Comparison of ENCODE assay signal across 29 mouse cellular contexts in genomic region chr17:47708972-47709371, GRCm38 (mm10). TPM values are rescaled to one million over a fixed set of nuclear protein-coding genes. Genes with fewer than 3 reads are reported as not detected.
DNase-seq lines count a peak whose midpoint lies in the region; ATAC-seq and TF ChIP-seq lines count a peak whose summit lies in the region.
"Had no signal": no experiment of that assay in that cellular context is flagged by ENCODE, and none has a peak within 500 bp of the region (broad histone marks: within the 10 kb centered on the region; RNA-seq: fewer than 3 reads in every experiment).

No protein-coding gene starts in this region.

- H3K4me2 ChIP-seq in stomach, embryonic 14.5 days (replicated peaks; ENCODE audit: low read depth, low read length), result no peak overlapping the region
- H3K4me2 ChIP-seq in stomach, postnatal 0 days (replicated peaks; ENCODE audit: low read depth), result no peak overlapping the region
- H3K4me2 ChIP-seq: embryonic facial prominence, embryonic 13.5 days; embryonic facial prominence, embryonic 15.5 days; forebrain, embryonic 12.5 days had no signal

- H3K27me3 ChIP-seq in E14TG2a.4 (ENCODE audit: insufficient read depth, low read length), result no peaks in the 10 kb centered on the region
- H3K27me3 ChIP-seq in ES-Bruce4 (ENCODE audit: control insufficient read depth, insufficient read depth, low read length, poor library complexity, severe bottlenecking), result no peaks in the 10 kb centered on the region
- H3K27me3 ChIP-seq in stomach, embryonic 14.5 days (ENCODE audit: control insufficient read depth, insufficient read depth, low read length), result no peaks in the 10 kb centered on the region
- H3K27me3 ChIP-seq in stomach, postnatal 0 days (ENCODE audit: control insufficient read depth, insufficient read depth, low read length), result no peaks in the 10 kb centered on the region
- peaks cover 43% of the 10 kb centered on the region for H3K27me3 ChIP-seq in heart, embryonic 10.5 days (ENCODE audit: insufficient read depth, poor library complexity, severe bottlenecking)
- no peaks in the 10 kb centered on the region for H3K27me3 ChIP-seq in cerebellum, adult 2 months (ENCODE audit: control insufficient read depth, insufficient read depth, low read length)
- H3K27me3 ChIP-seq: embryonic facial prominence, embryonic 13.5 days; embryonic facial prominence, embryonic 15.5 days; forebrain, embryonic 12.5 days; Patski had no signal

- H3K9ac ChIP-seq in ES-Bruce4 (ENCODE audit: low read depth, poor library complexity, severe bottlenecking), result no peak overlapping the region
- H3K9ac ChIP-seq in stomach, embryonic 14.5 days (replicated peaks; ENCODE audit: low read depth, low read length), result no peak overlapping the region
- no peak overlapping the region for H3K9ac ChIP-seq in stomach, postnatal 0 days (ENCODE audit: low read length)
- H3K9ac ChIP-seq: embryonic facial prominence, embryonic 13.5 days; embryonic facial prominence, embryonic 15.5 days; forebrain, embryonic 12.5 days had no signal

- WGBS in stomach, embryonic 14.5 days, result 57% methylated on average over 4 of the region's 4 CpGs
- 37% methylated on average over 4 of the region's 4 CpGs for WGBS in stomach, postnatal 0 days
- 61% methylated on average over 4 of the region's 4 CpGs for WGBS in heart, embryonic 10.5 days
- 78% methylated on average over 4 of the region's 4 CpGs for WGBS in cerebellum, adult 2 months

- H3K4me3 ChIP-seq in E14TG2a.4 (replicated peaks; ENCODE audit: low read length) (peak overlapping the region; percentile 67), ES-Bruce4 (ENCODE audit: low read depth, low read length) (no peak overlapping the region)
- H3K4me3 ChIP-seq in stomach, embryonic 14.5 days (ENCODE audit: low read depth, low read length), result no peak overlapping the region
- no peak overlapping the region for H3K4me3 ChIP-seq in stomach, postnatal 0 days (ENCODE audit: low read depth, low read length)
- H3K4me3 ChIP-seq in heart, embryonic 10.5 days, result no peak overlapping the region
- no peak overlapping the region for H3K4me3 ChIP-seq in cerebellum, adult 2 months (replicated peaks; ENCODE audit: insufficient read depth, low read depth, low read length)
- H3K4me3 ChIP-seq: embryonic facial prominence, embryonic 13.5 days; embryonic facial prominence, embryonic 15.5 days; erythroblast, embryonic 14.5 days; forebrain, embryonic 10.5 days; forebrain, embryonic 12.5 days had no signal

- ATAC-seq in stomach, embryonic 14.5 days (ENCODE audit: insufficient number of reproducible peaks, insufficient read depth, low FRiP score, low read depth), result 0 out of 2 replicates have a peak, but pooled peaks have one; percentile 43
- ATAC-seq in stomach, postnatal 0 days (ENCODE audit: low FRiP score, low TSS enrichment), result peak; percentile 48; the same call in 1 of the 2 replicates
- ATAC-seq: activated CD4-positive, CD25-positive, alpha-beta regulatory T cell, adult 4 months; forebrain, embryonic 14.5 days; forebrain, embryonic 16.5 days; Patski had no signal

- peaks cover 42% of the 10 kb centered on the region for H3K36me3 ChIP-seq in E14TG2a.4 (ENCODE audit: insufficient read depth, low read length)
- no peaks in the 10 kb centered on the region for H3K36me3 ChIP-seq in ES-Bruce4 (ENCODE audit: control insufficient read depth, insufficient read depth, low read length, poor library complexity, severe bottlenecking)
- H3K36me3 ChIP-seq in stomach, embryonic 14.5 days (ENCODE audit: control insufficient read depth, insufficient read depth, low read length), result no peaks in the 10 kb centered on the region
- H3K36me3 ChIP-seq in stomach, postnatal 0 days (ENCODE audit: control insufficient read depth, insufficient read depth, low read length), result no peaks in the 10 kb centered on the region
- no peaks in the 10 kb centered on the region for H3K36me3 ChIP-seq in heart, embryonic 10.5 days
- H3K36me3 ChIP-seq: embryonic facial prominence, embryonic 15.5 days; forebrain, embryonic 12.5 days; G1E had no signal

- peak; percentile 66 for DNase-seq in stomach, postnatal 0 days (ENCODE audit: low spot score)
- no peak for DNase-seq in heart, embryonic 10.5 days (ENCODE audit: low spot score)
- no peak for DNase-seq in cerebellum, adult 2 months
- DNase-seq in heart, postnatal 4 days, result no peak
- DNase-seq: adrenal gland, adult 8-10 months; adrenal gland, postnatal 14 days; adrenal gland, postnatal 36 days; cerebellum, adult 11-12 months; cerebellum, adult 8-10 months; cerebellum, adult 9-11 months; cerebellum, postnatal 14 days; cerebellum, postnatal 36 days; embryo, embryonic 11 days had no signal

- H3K9me3 ChIP-seq in E14TG2a.4 (ENCODE audit: low read length) (no peaks in the 10 kb centered on the region), ES-Bruce4 (replicated peaks; ENCODE audit: control insufficient read depth, insufficient read depth, low read length, poor library complexity, severe bottlenecking) (no peaks in the 10 kb centered on the region)
- no peaks in the 10 kb centered on the region for H3K9me3 ChIP-seq in stomach, embryonic 14.5 days (ENCODE audit: control insufficient read depth, low read depth, low read length)
- no peaks in the 10 kb centered on the region for H3K9me3 ChIP-seq in stomach, postnatal 0 days (ENCODE audit: control insufficient read depth, low read length)
- no peaks in the 10 kb centered on the region for H3K9me3 ChIP-seq in heart, embryonic 10.5 days
- H3K9me3 ChIP-seq: embryonic facial prominence, embryonic 13.5 days; embryonic facial prominence, embryonic 15.5 days; forebrain, embryonic 10.5 days; forebrain, embryonic 12.5 days; G1E had no signal

- no peak for TF ChIP-seq POLR2A in ES-Bruce4 (IDR thresholded peaks at IDR 0.05; ENCODE audit: insufficient read depth, low read length)
- TF ChIP-seq POLR2A in cerebellum, adult 2 months (IDR thresholded peaks at IDR 0.05; ENCODE audit: borderline replicate concordance, insufficient read depth, low read length), result no peak

- no peak overlapping the region for H3K27ac ChIP-seq in ES-Bruce4 (ENCODE audit: insufficient read depth, low read length)
- 0 out of 2 replicates have a peak overlapping the region, but pooled peaks have one; percentile 15 for H3K27ac ChIP-seq in stomach, embryonic 14.5 days (ENCODE audit: low read length)
- peak overlapping the region; percentile 45; the same call in 1 of the 2 replicates for H3K27ac ChIP-seq in stomach, postnatal 0 days (replicated peaks)
- H3K27ac ChIP-seq in heart, embryonic 10.5 days, result no peak overlapping the region
- H3K27ac ChIP-seq in cerebellum, adult 2 months (ENCODE audit: insufficient read depth, low read length), result no peak overlapping the region
- H3K27ac ChIP-seq: embryonic facial prominence, embryonic 13.5 days; embryonic facial prominence, embryonic 15.5 days; forebrain, embryonic 10.5 days; forebrain, embryonic 12.5 days had no signal

- TF ChIP-seq EP300 in ES-Bruce4 (IDR thresholded peaks at IDR 0.05; ENCODE audit: insufficient read depth, low read depth, low read length), result peak; percentile 72
- TF ChIP-seq EP300 in stomach, postnatal 0 days (optimal IDR thresholded peaks at IDR 0.05), result no peak

- no peak for TF ChIP-seq CTCF in E14TG2a.4 (conservative IDR thresholded peaks at IDR 0.05; ENCODE audit: low read length)
- TF ChIP-seq CTCF in ES-Bruce4 (IDR thresholded peaks at IDR 0.05; ENCODE audit: low read depth, low read length), result no peak
- no peak for TF ChIP-seq CTCF in stomach, postnatal 0 days (IDR thresholded peaks at IDR 0.05; ENCODE audit: low read depth)
- TF ChIP-seq CTCF in cerebellum, adult 2 months (IDR thresholded peaks at IDR 0.05; ENCODE audit: borderline replicate concordance, insufficient read depth, low read depth, low read length), result no peak

- H3K4me1 ChIP-seq in E14TG2a.4 (replicated peaks; ENCODE audit: low read depth, low read length) (peaks cover 91% of the 10 kb centered on the region), ES-Bruce4 (ENCODE audit: control insufficient read depth, insufficient read depth, low read length) (peaks cover 24% of the 10 kb centered on the region)
- H3K4me1 ChIP-seq in stomach, embryonic 14.5 days (ENCODE audit: control insufficient read depth, insufficient read depth, low read length), result peaks cover 8% of the 10 kb centered on the region; the same call in 1 of the 2 replicates
- H3K4me1 ChIP-seq in stomach, postnatal 0 days (replicated peaks; ENCODE audit: control insufficient read depth, insufficient read depth), result no peaks in the 10 kb centered on the region
- peaks cover 39% of the 10 kb centered on the region for H3K4me1 ChIP-seq in heart, embryonic 10.5 days
- H3K4me1 ChIP-seq in cerebellum, adult 2 months (ENCODE audit: control insufficient read depth, insufficient read depth, low read length), result no peaks in the 10 kb centered on the region
- H3K4me1 ChIP-seq: embryonic facial prominence, embryonic 13.5 days; embryonic facial prominence, embryonic 15.5 days; forebrain, embryonic 12.5 days had no signal

RNA-seq across cellular contexts. Expression of gene Prickle4, which starts 14.4 kb away (rescaled TPM):
- 2.0 and 2.2 TPM in 2 replicates for polyA plus RNA-seq in ES-Bruce4 (2011; ENCODE audit: insufficient read depth, insufficient read length, low read depth, missing spikeins)
- 2.0 and 2.1 TPM in 2 replicates for polyA plus RNA-seq in stomach, embryonic 14.5 days (2014; fragmentation: Nextera tagmentation; extraction: Ambion mirVana)
- polyA plus RNA-seq in stomach, postnatal 0 days (2015; fragmentation: Nextera tagmentation; extraction: Ambion mirVana), result 0.19 and 0.51 TPM in 2 replicates
- polyA plus RNA-seq in heart, embryonic 10.5 days (2016; fragmentation: Nextera tagmentation; extraction: Ambion mirVana), result 0.79 TPM in 1 of 2 replicates, not detected in the other
- polyA plus RNA-seq in cerebellum, adult 2 months (2012; rRNA removed), result 1.5 and 2.4 TPM in 2 replicates
- 1 to 10 TPM; 1.8 to 2.1 TPM for total RNA-seq in heart, postnatal 4 days (2021)
- total RNA-seq: G1E had no signal
- polyA plus RNA-seq: activated CD4-positive, CD25-positive, alpha-beta regulatory T cell, adult 4 months had no signal

RNA-seq across cellular contexts. Expression of gene Gm21981, which starts 14.7 kb away (rescaled TPM):
- polyA plus RNA-seq in ES-Bruce4 (2011; ENCODE audit: insufficient read depth, insufficient read length, low read depth, missing spikeins), result 0.24 and 1.0 TPM in 2 replicates
- polyA plus RNA-seq in stomach, embryonic 14.5 days (2014; fragmentation: Nextera tagmentation; extraction: Ambion mirVana), result 0.98 and 1.2 TPM in 2 replicates
- polyA plus RNA-seq in stomach, postnatal 0 days (2015; fragmentation: Nextera tagmentation; extraction: Ambion mirVana), result 0.16 TPM in 1 of 2 replicates, not detected in the other
- 0.14 and 0.16 TPM in 2 replicates for polyA plus RNA-seq in heart, embryonic 10.5 days (2016; fragmentation: Nextera tagmentation; extraction: Ambion mirVana)
- 6.6 and 7.0 TPM in 2 replicates for polyA plus RNA-seq in cerebellum, adult 2 months (2012; rRNA removed)
- 1 to 10 TPM in 1 of 2 experiments, under 1 TPM in 1; 0.98 to 1.1 TPM for total RNA-seq in heart, postnatal 4 days (2021)
- polyA plus RNA-seq: activated CD4-positive, CD25-positive, alpha-beta regulatory T cell, adult 4 months; erythroblast, embryonic 14.5 days had no signal

RNA-seq across cellular contexts. Expression of gene Pgc, which starts 17.7 kb away (rescaled TPM):
- polyA plus RNA-seq in ES-Bruce4 (2011; ENCODE audit: insufficient read depth, insufficient read length, low read depth, missing spikeins), result 4.9 and 5.0 TPM in 2 replicates
- 36.4 and 43.8 TPM in 2 replicates for polyA plus RNA-seq in stomach, embryonic 14.5 days (2014; fragmentation: Nextera tagmentation; extraction: Ambion mirVana)
- 1,647 and 1,784 TPM in 2 replicates for polyA plus RNA-seq in stomach, postnatal 0 days (2015; fragmentation: Nextera tagmentation; extraction: Ambion mirVana)
- polyA plus RNA-seq in heart, embryonic 10.5 days (2016; fragmentation: Nextera tagmentation; extraction: Ambion mirVana), result 0.49 and 0.67 TPM in 2 replicates
- 0.13 and 0.31 TPM in 2 replicates for polyA plus RNA-seq in cerebellum, adult 2 months (2012; rRNA removed)
- not detected for total RNA-seq in heart, postnatal 4 days (2021)
- total RNA-seq: adrenal gland, adult 18-20 months; adrenal gland, adult 8-10 months; adrenal gland, postnatal 14 days; adrenal gland, postnatal 36 days; common myeloid progenitor, adult 5-6 weeks; G1E had no signal
- polyA plus RNA-seq: activated CD4-positive, CD25-positive, alpha-beta regulatory T cell, adult 4 months; C2C12; embryonic facial prominence, embryonic 13.5 days; erythroblast, embryonic 14.5 days; forebrain, embryonic 10.5 days; forebrain, embryonic 12.5 days; forebrain, embryonic 14.5 days; forebrain, embryonic 16.5 days; G1E; Patski had no signal

RNA-seq across cellular contexts. Expression of gene Frs3, which starts 20.1 kb away (rescaled TPM):
- polyA plus RNA-seq in ES-Bruce4 (2011; ENCODE audit: insufficient read depth, insufficient read length, low read depth, missing spikeins), result 14.0 and 14.5 TPM in 2 replicates
- polyA plus RNA-seq in stomach, embryonic 14.5 days (2014; fragmentation: Nextera tagmentation; extraction: Ambion mirVana), result 4.2 and 5.2 TPM in 2 replicates
- 2.3 and 2.7 TPM in 2 replicates for polyA plus RNA-seq in stomach, postnatal 0 days (2015; fragmentation: Nextera tagmentation; extraction: Ambion mirVana)
- 4.6 and 5.2 TPM in 2 replicates for polyA plus RNA-seq in heart, embryonic 10.5 days (2016; fragmentation: Nextera tagmentation; extraction: Ambion mirVana)
- polyA plus RNA-seq in cerebellum, adult 2 months (2012; rRNA removed), result 46.5 and 51.3 TPM in 2 replicates
- 1 to 10 TPM; 5.2 to 6.0 TPM for total RNA-seq in heart, postnatal 4 days (2021)
- polyA plus RNA-seq: activated CD4-positive, CD25-positive, alpha-beta regulatory T cell, adult 4 months had no signal

RNA-seq across cellular contexts. Expression of gene Tomm6, which starts 20.8 kb away (rescaled TPM):
- 221 and 231 TPM in 2 replicates for polyA plus RNA-seq in ES-Bruce4 (2011; ENCODE audit: insufficient read depth, insufficient read length, low read depth, missing spikeins)
- 416 and 439 TPM in 2 replicates for polyA plus RNA-seq in stomach, embryonic 14.5 days (2014; fragmentation: Nextera tagmentation; extraction: Ambion mirVana)
- 353 and 386 TPM in 2 replicates for polyA plus RNA-seq in stomach, postnatal 0 days (2015; fragmentation: Nextera tagmentation; extraction: Ambion mirVana)
- 320 and 356 TPM in 2 replicates for polyA plus RNA-seq in heart, embryonic 10.5 days (2016; fragmentation: Nextera tagmentation; extraction: Ambion mirVana)
- 148 and 167 TPM in 2 replicates for polyA plus RNA-seq in cerebellum, adult 2 months (2012; rRNA removed)
- total RNA-seq in heart, postnatal 4 days (2021), result 100 to 1,000 TPM; 156 to 160 TPM

Comparison
In these comparisons a context has a peak if more than half of its experiments do, and no peak if none do; other contexts are left out.
1. RNA of gene Pgc, which starts 17.7 kb away (polyA plus RNA-seq): 1,647 to 1,784 TPM in stomach, postnatal 0 days; 36.4 to 43.8 TPM in stomach, embryonic 14.5 days, 4.9 to 5.0 TPM in ES-Bruce4, 0.49 to 0.67 TPM in heart, embryonic 10.5 days and 0.13 to 0.31 TPM in cerebellum, adult 2 months; every median in the first group is over 10 times any median in the second.
2. H3K27ac ChIP-seq: peak in stomach, embryonic 14.5 days (single experiment) and stomach, postnatal 0 days (single experiment); none in ES-Bruce4 (single experiment), heart, embryonic 10.5 days (single experiment) and cerebellum, adult 2 months (single experiment).